Mouse (Mus musculus): ENCODE measurements at regions not wholly inside any gene's neighbourhood (a gene's known extent, or its start where the extent isn't known, plus 50 kb on each side); places are given as distances from the start of the nearest gene placed in this dataset.
A peak's percentile ranks its signal among the peaks of the same experiment; 100 is the strongest.

- 89% methylated on average over 2 of the region's 2 CpGs for WGBS
- Histone ChIP-seq H3K4me1 (ENCODE audit: control insufficient read depth, insufficient read depth, low read length) (no peaks in the 10 kb centered on the region), H3K9ac (ENCODE audit: low read length) (no peak overlapping the region), H3K4me2 (ENCODE audit: low read depth) (no peak overlapping the region), H3K27me3 (ENCODE audit: control insufficient read depth, insufficient read depth, low read length) (no peaks in the 10 kb centered on the region), H3K27ac (ENCODE audit: low read depth, low read length) (no peak overlapping the region), H3K9me3 (ENCODE audit: control insufficient read depth, low read length) (no peaks in the 10 kb centered on the region), H3K36me3 (ENCODE audit: control insufficient read depth, insufficient read depth, low read length) (no peaks in the 10 kb centered on the region), H3K4me3 (ENCODE audit: low read depth, low read length) (no peak overlapping the region)
- DNase-seq (ENCODE audit: low spot score), result no peak
- ATAC-seq (ENCODE audit: insufficient read depth, low FRiP score, low TSS enrichment), result no peak
Observed at GRCm38 (mm10) chr5:91892338-91892737, 70.5 kb downstream of the Rchy1 start.

- no peaks in the 10 kb centered on the region for H3K9me3 ChIP-seq (ENCODE audit: control insufficient read depth, low read length)
- H3K36me3 ChIP-seq (ENCODE audit: control insufficient read depth, insufficient read depth, low read length), result no peaks in the 10 kb centered on the region
- H3K4me1 ChIP-seq (ENCODE audit: control insufficient read depth, insufficient read depth, low read length), result no peaks in the 10 kb centered on the region
- DNase-seq (ENCODE audit: low spot score) (no peak), ATAC-seq (ENCODE audit: insufficient read depth, low FRiP score, low TSS enrichment) (no peak)
- no peak overlapping the region for H3K4me3 ChIP-seq (ENCODE audit: low read depth, low read length)
- H3K27ac ChIP-seq (ENCODE audit: low read depth, low read length), result no peak overlapping the region
- 79% methylated on average over 1 of the region's 1 CpGs for WGBS
- no peak overlapping the region for H3K4me2 ChIP-seq (ENCODE audit: low read depth)
- no peak overlapping the region for H3K9ac ChIP-seq (ENCODE audit: low read length)
- no peaks in the 10 kb centered on the region for H3K27me3 ChIP-seq (ENCODE audit: control insufficient read depth, insufficient read depth, low read length)
Observed at GRCm38 (mm10) chr5:91881771-91882170, 81.1 kb downstream of the Rchy1 start.

DNA sequence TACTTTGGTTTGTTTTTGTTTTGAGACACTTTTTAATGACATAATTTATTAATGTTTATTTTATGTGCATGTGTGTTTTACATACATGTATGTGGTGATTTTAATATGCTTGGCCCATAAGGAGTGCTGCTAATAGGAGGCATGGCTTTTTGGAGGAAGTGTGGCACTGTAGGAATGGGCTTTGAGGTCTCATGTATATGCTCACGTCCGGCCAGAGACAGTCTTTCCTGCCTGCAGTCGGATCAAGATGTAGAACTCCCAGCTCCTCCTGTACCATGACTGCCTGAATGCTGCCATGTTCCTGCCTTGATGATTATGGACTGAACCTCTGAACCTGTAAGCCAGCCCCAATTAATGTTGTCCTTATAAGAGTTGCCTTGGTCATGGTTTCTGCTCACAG lies 82.6 kb downstream of the Rchy1 start:
- WGBS, result 89% methylated on average over 3 of the region's 3 CpGs
- no peak overlapping the region for H3K9ac ChIP-seq (ENCODE audit: low read length)
- H3K9me3 ChIP-seq (ENCODE audit: control insufficient read depth, low read length), result no peaks in the 10 kb centered on the region
- H3K27ac ChIP-seq (ENCODE audit: low read depth, low read length), result no peak overlapping the region
- no peaks in the 10 kb centered on the region for H3K27me3 ChIP-seq (ENCODE audit: control insufficient read depth, insufficient read depth, low read length)
- no peak overlapping the region for H3K4me2 ChIP-seq (ENCODE audit: low read depth)
- no peaks in the 10 kb centered on the region for H3K4me1 ChIP-seq (ENCODE audit: control insufficient read depth, insufficient read depth, low read length)
- DNase-seq (ENCODE audit: low spot score), result no peak
- no peak for ATAC-seq (ENCODE audit: insufficient read depth, low FRiP score, low TSS enrichment)
- H3K4me3 ChIP-seq (ENCODE audit: low read depth, low read length), result no peak overlapping the region
- H3K36me3 ChIP-seq (ENCODE audit: control insufficient read depth, insufficient read depth, low read length), result no peaks in the 10 kb centered on the region

DNA sequence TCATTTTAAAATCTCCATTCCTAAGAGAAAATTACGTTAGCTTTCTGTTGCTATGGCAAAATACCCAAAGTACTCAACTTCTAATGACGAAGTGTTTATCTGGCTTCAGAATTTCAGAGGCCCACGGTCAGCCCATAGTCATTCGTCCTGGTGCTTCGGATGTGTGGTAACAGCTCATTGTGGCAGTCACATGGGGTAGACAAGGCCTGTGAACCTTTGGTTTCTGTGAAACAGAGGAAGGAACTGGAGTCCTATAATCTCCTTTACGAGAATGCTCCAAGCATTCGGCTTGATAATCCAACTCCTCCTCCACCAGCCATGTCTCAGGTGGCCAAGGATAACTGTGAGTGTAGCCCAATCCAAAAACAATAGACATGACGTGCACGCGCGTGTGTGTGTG lies 84.2 kb downstream of the Rchy1 start:
- Histone ChIP-seq H3K36me3 (ENCODE audit: control insufficient read depth, insufficient read depth, low read length) (no peaks in the 10 kb centered on the region), H3K4me3 (ENCODE audit: low read depth, low read length) (no peak overlapping the region), H3K4me1 (ENCODE audit: control insufficient read depth, insufficient read depth, low read length) (no peaks in the 10 kb centered on the region), H3K9me3 (ENCODE audit: control insufficient read depth, low read length) (no peaks in the 10 kb centered on the region), H3K27ac (ENCODE audit: low read depth, low read length) (no peak overlapping the region), H3K9ac (ENCODE audit: low read length) (no peak overlapping the region), H3K4me2 (ENCODE audit: low read depth) (no peak overlapping the region), H3K27me3 (ENCODE audit: control insufficient read depth, insufficient read depth, low read length) (no peaks in the 10 kb centered on the region)
- 92% methylated on average over 11 of the region's 11 CpGs for WGBS
- ATAC-seq (ENCODE audit: insufficient read depth, low FRiP score, low TSS enrichment) (no peak), DNase-seq (ENCODE audit: low spot score) (no peak)

- 86% methylated on average over 2 of the region's 2 CpGs for WGBS
- no peak for ATAC-seq (ENCODE audit: insufficient read depth, low FRiP score, low TSS enrichment)
Observed at GRCm38 (mm10) chr5:91876682-91877031, 86.2 kb downstream of the Rchy1 start.

DNA sequence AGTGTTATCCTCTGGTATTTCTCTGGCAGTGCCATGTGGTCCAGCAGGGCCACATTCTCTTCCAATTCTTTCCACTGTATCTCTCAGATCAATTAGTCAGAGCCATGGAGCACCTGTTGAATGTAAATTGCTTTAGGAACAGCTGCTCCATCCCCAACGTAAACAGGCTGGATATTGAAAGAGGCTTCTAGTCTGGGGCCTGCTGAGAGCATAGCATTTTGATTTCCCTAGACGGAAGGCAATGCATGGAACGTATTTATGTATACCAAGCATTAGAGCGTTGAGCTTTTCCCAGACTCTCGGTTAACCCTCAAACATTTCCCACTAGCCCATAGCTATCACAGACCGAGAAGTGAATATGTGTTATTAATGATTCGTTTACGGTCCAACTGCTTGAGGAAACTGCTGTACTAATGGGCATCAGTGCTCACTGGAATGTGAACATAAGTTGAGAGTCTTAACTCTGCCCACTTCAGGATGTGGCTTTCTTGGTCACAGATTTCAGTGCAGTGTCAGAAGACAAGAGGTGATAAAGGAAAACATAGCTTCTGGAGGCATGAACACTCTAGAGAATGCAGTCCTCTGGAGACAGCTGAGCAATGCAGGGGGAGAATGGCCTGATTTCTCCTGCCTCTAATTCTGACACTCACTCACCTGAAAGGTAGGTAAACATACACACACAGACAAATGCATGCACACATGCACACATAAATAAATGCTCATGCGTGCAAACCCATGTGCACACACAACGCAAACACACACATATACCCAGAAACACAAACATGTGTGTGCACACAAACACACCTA lies 86.8 kb downstream of the Rchy1 start:
- H3K4me3 ChIP-seq (ENCODE audit: low read depth, low read length), result no peak overlapping the region
- H3K27me3 ChIP-seq (ENCODE audit: control insufficient read depth, insufficient read depth, low read length), result no peaks in the 10 kb centered on the region
- H3K9ac ChIP-seq (ENCODE audit: low read length), result no peak overlapping the region
- no peak overlapping the region for H3K27ac ChIP-seq (ENCODE audit: low read depth, low read length)
- H3K4me2 ChIP-seq (ENCODE audit: low read depth), result no peak overlapping the region
- H3K9me3 ChIP-seq (ENCODE audit: control insufficient read depth, low read length), result no peaks in the 10 kb centered on the region
- H3K36me3 ChIP-seq (ENCODE audit: control insufficient read depth, insufficient read depth, low read length), result no peaks in the 10 kb centered on the region
- DNase-seq (ENCODE audit: low spot score) (peak; percentile 24), ATAC-seq (ENCODE audit: insufficient read depth, low FRiP score, low TSS enrichment) (no peak; the same call in 1 of the 2 replicates)
- 72% methylated on average over 10 of the region's 10 CpGs for WGBS
- H3K4me1 ChIP-seq (ENCODE audit: control insufficient read depth, insufficient read depth, low read length), result no peaks in the 10 kb centered on the region

More at GRCm38 (mm10) chr5:91876682-91877031, 86.2 kb downstream of the Rchy1 start:
- no peaks in the 10 kb centered on the region for H3K36me3 ChIP-seq (ENCODE audit: control insufficient read depth, insufficient read depth, low read length)
- no peak overlapping the region for H3K4me3 ChIP-seq (ENCODE audit: low read depth, low read length)
- no peaks in the 10 kb centered on the region for H3K27me3 ChIP-seq (ENCODE audit: control insufficient read depth, insufficient read depth, low read length)
- H3K27ac ChIP-seq (ENCODE audit: low read depth, low read length), result no peak overlapping the region
- H3K9ac ChIP-seq (ENCODE audit: low read length), result no peak overlapping the region
- DNase-seq (ENCODE audit: low spot score), result no peak
- no peaks in the 10 kb centered on the region for H3K4me1 ChIP-seq (ENCODE audit: control insufficient read depth, insufficient read depth, low read length)
- H3K4me2 ChIP-seq (ENCODE audit: low read depth), result no peak overlapping the region
- H3K9me3 ChIP-seq (ENCODE audit: control insufficient read depth, low read length), result no peaks in the 10 kb centered on the region

- Histone ChIP-seq H3K4me3 (ENCODE audit: low read depth, low read length) (no peak overlapping the region), H3K4me2 (ENCODE audit: low read depth) (no peak overlapping the region), H3K4me1 (ENCODE audit: control insufficient read depth, insufficient read depth, low read length) (no peaks in the 10 kb centered on the region), H3K27me3 (ENCODE audit: control insufficient read depth, insufficient read depth, low read length) (no peaks in the 10 kb centered on the region), H3K9me3 (ENCODE audit: control insufficient read depth, low read length) (no peaks in the 10 kb centered on the region), H3K9ac (ENCODE audit: low read length) (no peak overlapping the region), H3K27ac (ENCODE audit: low read depth, low read length) (no peak overlapping the region), H3K36me3 (ENCODE audit: control insufficient read depth, insufficient read depth, low read length) (no peaks in the 10 kb centered on the region)
- DNase-seq (ENCODE audit: low spot score), result no peak
- ATAC-seq (ENCODE audit: insufficient read depth, low FRiP score, low TSS enrichment), result no peak
- 85% methylated on average over 1 of the region's 1 CpGs for WGBS
Observed at GRCm38 (mm10) chr5:91872816-91873215, 90.1 kb downstream of the Rchy1 start.

DNA sequence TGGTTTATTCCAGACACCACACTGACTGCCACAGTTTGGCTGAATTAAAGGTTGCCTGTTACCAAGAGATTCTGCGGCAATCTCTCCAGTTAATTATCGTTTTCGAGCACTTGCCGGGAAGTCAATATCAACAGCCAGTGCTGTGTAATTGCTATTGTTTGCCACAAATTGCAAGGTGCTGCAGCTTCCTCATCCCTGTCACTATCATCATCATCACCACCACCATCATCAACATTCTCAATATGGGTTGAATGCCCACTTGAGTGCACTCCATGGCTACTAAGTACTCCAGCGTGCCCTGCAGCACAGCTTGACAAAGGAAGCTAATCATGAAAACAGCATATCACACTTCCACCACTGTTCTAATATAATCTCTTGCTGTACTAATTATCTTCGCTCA lies 93.1 kb downstream of the Rchy1 start:
- Histone ChIP-seq H3K4me2 (ENCODE audit: low read depth) (no peak overlapping the region), H3K36me3 (ENCODE audit: control insufficient read depth, insufficient read depth, low read length) (no peaks in the 10 kb centered on the region), H3K27ac (ENCODE audit: low read depth, low read length) (no peak overlapping the region), H3K27me3 (ENCODE audit: control insufficient read depth, insufficient read depth, low read length) (no peaks in the 10 kb centered on the region), H3K4me1 (ENCODE audit: control insufficient read depth, insufficient read depth, low read length) (no peaks in the 10 kb centered on the region), H3K4me3 (ENCODE audit: low read depth, low read length) (no peak overlapping the region), H3K9ac (ENCODE audit: low read length) (no peak overlapping the region), H3K9me3 (ENCODE audit: control insufficient read depth, low read length) (no peaks in the 10 kb centered on the region)
- WGBS, result 94% methylated on average over 6 of the region's 6 CpGs
- ATAC-seq (ENCODE audit: insufficient read depth, low FRiP score, low TSS enrichment) (no peak), DNase-seq (ENCODE audit: low spot score) (no peak)

DNA sequence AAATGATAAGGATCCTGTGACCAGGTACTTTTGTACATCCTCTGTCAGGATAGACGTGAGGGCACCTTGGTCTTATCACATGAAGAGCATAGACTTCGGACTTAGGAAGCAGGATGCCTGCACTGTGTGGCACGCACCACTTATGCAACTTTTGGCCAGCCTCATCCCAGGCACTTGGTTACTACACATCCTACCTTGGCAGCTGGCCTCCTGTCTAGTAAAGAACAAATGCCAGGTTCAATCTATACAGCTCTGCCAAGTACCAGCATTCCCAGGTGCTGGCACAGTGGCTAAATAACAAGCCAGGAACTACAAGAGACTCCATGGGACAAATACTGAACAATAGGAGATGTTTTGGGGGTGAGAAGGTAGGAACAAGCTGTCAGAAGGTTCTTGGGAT lies 96.7 kb downstream of the Rchy1 start:
- DNase-seq (ENCODE audit: low spot score), result no peak
- no peaks in the 10 kb centered on the region for H3K4me1 ChIP-seq (ENCODE audit: control insufficient read depth, insufficient read depth, low read length)
- WGBS, result 87% methylated on average over 3 of the region's 3 CpGs

More for the DNA sequence above, 96.7 kb downstream of the Rchy1 start:
- no peak for ATAC-seq (ENCODE audit: insufficient read depth, low FRiP score, low TSS enrichment)
- no peak overlapping the region for H3K4me2 ChIP-seq (ENCODE audit: low read depth)
- no peaks in the 10 kb centered on the region for H3K27me3 ChIP-seq (ENCODE audit: control insufficient read depth, insufficient read depth, low read length)
- no peak overlapping the region for H3K27ac ChIP-seq (ENCODE audit: low read depth, low read length)
- H3K36me3 ChIP-seq (ENCODE audit: control insufficient read depth, insufficient read depth, low read length), result no peaks in the 10 kb centered on the region
- H3K9ac ChIP-seq (ENCODE audit: low read length), result no peak overlapping the region
- H3K9me3 ChIP-seq (ENCODE audit: control insufficient read depth, low read length), result no peaks in the 10 kb centered on the region
- H3K4me3 ChIP-seq (ENCODE audit: low read depth, low read length), result no peak overlapping the region

Data from neural tube, embryonic 11.5 days (tissue).